Mouse (Mus musculus) lung, adult 18-20 months (tissue): ENCODE measurements around the gene Mthfd2.

ENCODE experiments used
- DNase-seq, 2 experiments: peaks; one replicate each; pipeline ENCODE4 v3.0.0; 2022; ENCODE audit warnings: mixed read lengths in 2 of 2

Mthfd2 gene

GRCm38 (mm10) chr6:83265653-83266052, 60.1 kb downstream of the Mthfd2 start:
- DNase-seq: no peak

- DNase-seq: no peak
Measured at GRCm38 (mm10) chr6:83265253-83265652, 60.5 kb downstream of the Mthfd2 start.

- DNase-seq: no peak
Measured at GRCm38 (mm10) chr6:83264516-83264915, 61.2 kb downstream of the Mthfd2 start.
